Mouse (Mus musculus) embryonic facial prominence, embryonic 11.5 days (tissue): ENCODE measurements around the gene Slc2a9. TPM values are rescaled to one million over a fixed set of nuclear protein-coding genes. Genes with fewer than 3 reads are reported as not detected.

Experiments used
- ATAC-seq: fragments of 200-750 bp; cut with Nextera tagmentation; replicated peaks from 2 replicates; pipeline ENCODE4 v1.8.0; 2017; ENCODE audit warnings: low read depth; ENCODE audit not compliant: insufficient number of reproducible peaks, low FRiP score, low TSS enrichment
- DNase-seq: peaks from one replicate; pipeline ENCODE4 v3.0.0-alpha.2; 2015; ENCODE audit warnings: low spot score
- H3K27ac ChIP-seq: fragments of 300-500 bp; sonication (generic); replicated peaks from 2 replicates; pipeline ENCODE4 v1.5.1; 2014; ENCODE audit warnings: mild to moderate bottlenecking, low read depth, low read length, control low read depth
- H3K27me3 ChIP-seq: fragments of 300-500 bp; sonication (generic); 2 replicates; pipeline ENCODE4 v1.6.1; 2014; ENCODE audit warnings: mild to moderate bottlenecking, low read length, moderate library complexity, mixed read lengths; ENCODE audit not compliant: control insufficient read depth, insufficient read depth
- H3K36me3 ChIP-seq: fragments of 300-500 bp; sonication (generic); replicated peaks from 2 replicates; pipeline ENCODE4 v1.6.1; 2014; ENCODE audit warnings: low read depth, mild to moderate bottlenecking, low read length, moderate library complexity, mixed read lengths; ENCODE audit not compliant: control insufficient read depth, insufficient read depth
- H3K4me1 ChIP-seq: fragments of 300-500 bp; sonication (generic); 2 replicates; pipeline ENCODE4 v1.6.1; 2014; ENCODE audit warnings: low read length, mixed read lengths; ENCODE audit not compliant: control insufficient read depth, insufficient read depth
- H3K4me2 ChIP-seq: fragments of 300-500 bp; sonication (generic); 2 replicates; pipeline ENCODE4 v1.6.1; 2014; ENCODE audit warnings: low read depth, mild to moderate bottlenecking, control low read depth, low read length, moderate library complexity
- H3K4me3 ChIP-seq: fragments of 300-500 bp; sonication (generic); 2 replicates; pipeline ENCODE4 v1.5.1; 2014; ENCODE audit warnings: low read depth, low read length, control low read depth
- H3K9ac ChIP-seq: fragments of 300-500 bp; sonication (generic); replicated peaks from 2 replicates; pipeline ENCODE4 v1.6.1; 2014; ENCODE audit warnings: mild to moderate bottlenecking, control low read depth, low read length
- H3K9me3 ChIP-seq: fragments of 300-500 bp; sonication (generic); replicated peaks from 2 replicates; pipeline ENCODE4 v1.6.1; 2016; ENCODE audit warnings: mild to moderate bottlenecking, low read length, inconsistent platforms, mixed read lengths; ENCODE audit not compliant: control insufficient read depth
- WGBS: fragments of 180-500 bp; shearing (Covaris S2); extraction: QIAGEN DNeasy Blood & Tissue Kit; methylation state at CpG from one replicate; pipeline ENCODE4 v1.1.7; 2014; 5-methylcytosine and 5-hydroxymethylcytosine counted together
- polyA plus RNA-seq: library from polyadenylated mRNA; unstranded; fragments of >200 nt; fragmentation: Nextera tagmentation; extraction: Ambion mirVana; gene quantifications from 2 replicates; pipeline ENCODE4 v1.2.1, GENCODE M21; 2014

The Slc2a9 gene
- polyA plus RNA-seq, 1 experiment from 2014 or later = 0.46 TPM

DNA sequence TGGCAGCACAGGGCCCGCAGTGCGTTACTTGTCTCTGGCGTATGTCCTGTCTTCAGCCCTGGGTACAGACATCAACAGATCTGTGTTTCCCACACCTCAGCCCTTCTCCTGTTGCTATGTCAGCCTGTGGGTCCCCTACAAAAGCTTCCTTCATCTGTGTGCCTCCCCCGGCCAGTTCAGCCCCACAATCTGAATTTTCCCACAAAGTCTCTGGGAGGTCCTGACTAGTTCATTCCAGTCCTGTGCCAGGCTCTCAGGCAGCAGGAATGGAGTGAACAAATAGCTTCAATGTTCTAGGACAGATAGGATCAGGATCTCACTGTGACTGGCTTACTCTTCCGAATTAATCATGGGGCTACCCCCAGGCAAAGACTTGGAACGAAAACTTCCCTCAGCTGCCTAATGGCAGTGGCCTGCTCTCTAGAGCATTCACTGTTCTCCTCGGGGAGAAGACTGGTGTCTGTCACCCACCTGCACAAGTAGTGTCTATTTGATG, 3.6 kb downstream of the Slc2a9 start:
- Histone ChIP-seq H3K4me2 (no peak overlapping the region), H3K36me3 (no peaks in the 10 kb centered on the region), H3K27me3 (no peaks in the 10 kb centered on the region), H3K4me3 (no peak overlapping the region), H3K9me3 (no peaks in the 10 kb centered on the region), H3K27ac (no peak overlapping the region), H3K9ac (no peak overlapping the region), H3K4me1 (no peaks in the 10 kb centered on the region)
- ATAC-seq (no peak), DNase-seq (no peak)
- WGBS = 59% methylated on average over 7 of the region's 7 CpGs

GRCm38 (mm10) chr5:38498479-38498878, 4.5 kb downstream of the Slc2a9 start:
- H3K36me3 ChIP-seq = no peaks in the 10 kb centered on the region
- H3K27ac ChIP-seq = no peak overlapping the region
- no peaks in the 10 kb centered on the region for H3K9me3 ChIP-seq
- DNase-seq (no peak), ATAC-seq (no peak)
- H3K4me2 ChIP-seq = no peak overlapping the region
- no peaks in the 10 kb centered on the region for H3K4me1 ChIP-seq
- no peak overlapping the region for H3K4me3 ChIP-seq
- no peak overlapping the region for H3K9ac ChIP-seq
- 66% methylated on average over 5 of the region's 5 CpGs for WGBS
- H3K27me3 ChIP-seq = no peaks in the 10 kb centered on the region

DNA sequence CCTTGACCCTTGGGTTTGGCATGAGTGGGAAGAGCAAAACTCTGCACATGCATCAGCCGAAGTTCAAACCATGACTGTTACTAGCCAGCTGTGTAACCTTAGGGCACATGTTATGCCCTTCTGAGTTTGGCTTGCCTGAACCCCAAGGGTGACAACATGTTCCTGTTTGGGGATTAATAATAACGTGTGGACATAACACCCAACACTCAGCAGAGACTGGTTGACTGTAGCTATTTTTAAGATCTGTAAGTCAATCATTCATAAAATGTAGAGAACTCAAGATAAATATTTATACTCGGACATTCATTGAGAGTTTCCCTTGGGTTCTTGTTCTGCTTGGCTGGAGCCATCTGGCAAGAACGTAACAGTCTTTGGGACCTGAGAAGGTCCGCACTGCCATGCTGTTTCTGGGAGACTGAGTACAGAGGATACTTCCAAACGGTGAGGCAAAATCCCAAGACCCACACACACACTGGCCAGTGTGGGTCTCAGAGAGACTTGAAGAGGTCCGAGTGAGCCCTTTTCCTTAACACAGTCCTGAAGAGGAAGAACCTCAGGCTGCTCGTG, 6.4 kb downstream of the Slc2a9 start:
- H3K27ac ChIP-seq = no peak overlapping the region
- H3K4me1 ChIP-seq = no peaks in the 10 kb centered on the region
- H3K9ac ChIP-seq = no peak overlapping the region
- no peaks in the 10 kb centered on the region for H3K36me3 ChIP-seq
- DNase-seq = no peak
- H3K4me3 ChIP-seq = no peak overlapping the region
- H3K4me2 ChIP-seq = no peak overlapping the region
- no peaks in the 10 kb centered on the region for H3K9me3 ChIP-seq
- no peaks in the 10 kb centered on the region for H3K27me3 ChIP-seq
- ATAC-seq = no peak
- WGBS = 81% methylated on average over 8 of the region's 8 CpGs

DNA sequence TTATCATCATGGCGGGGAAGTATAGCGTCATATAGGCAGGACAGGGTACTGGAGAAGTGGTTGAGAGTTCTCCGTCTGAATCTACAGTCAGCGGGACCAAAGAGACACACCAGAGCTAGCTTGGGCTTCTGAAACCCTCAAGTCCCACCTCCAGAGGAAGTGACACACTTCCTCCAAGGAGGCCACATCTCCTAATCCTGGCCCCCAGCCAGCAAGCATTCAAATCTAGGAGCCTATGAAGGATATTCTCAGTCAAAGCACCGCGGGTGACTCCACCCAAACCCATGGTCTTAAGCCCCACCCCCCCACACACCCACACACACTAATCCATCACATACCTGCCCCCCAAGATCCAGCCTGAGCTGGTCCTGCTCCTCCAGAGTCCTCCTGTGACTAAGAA, 9.1 kb downstream of the Slc2a9 start:
- H3K36me3 ChIP-seq = no peaks in the 10 kb centered on the region
- WGBS = 97% methylated on average over 6 of the region's 6 CpGs

GRCm38 (mm10) chr5:38491763-38492162, 11.2 kb downstream of the Slc2a9 start:
- Histone ChIP-seq H3K27me3 (no peaks in the 10 kb centered on the region), H3K27ac (no peak overlapping the region), H3K9me3 (no peaks in the 10 kb centered on the region), H3K9ac (no peak overlapping the region), H3K4me2 (no peak overlapping the region), H3K4me1 (no peaks in the 10 kb centered on the region), H3K4me3 (no peak overlapping the region), H3K36me3 (no peaks in the 10 kb centered on the region)
- DNase-seq (no peak), ATAC-seq (no peak)
- WGBS = 88% methylated on average over 8 of the region's 8 CpGs

More for the DNA sequence above, 9.1 kb downstream of the Slc2a9 start:
- no peak for DNase-seq
- no peaks in the 10 kb centered on the region for H3K9me3 ChIP-seq
- no peak overlapping the region for H3K4me3 ChIP-seq
- no peak overlapping the region for H3K9ac ChIP-seq
- no peak for ATAC-seq
- no peaks in the 10 kb centered on the region for H3K4me1 ChIP-seq
- H3K4me2 ChIP-seq = no peak overlapping the region
- H3K27me3 ChIP-seq = no peaks in the 10 kb centered on the region
- H3K27ac ChIP-seq = no peak overlapping the region

DNA sequence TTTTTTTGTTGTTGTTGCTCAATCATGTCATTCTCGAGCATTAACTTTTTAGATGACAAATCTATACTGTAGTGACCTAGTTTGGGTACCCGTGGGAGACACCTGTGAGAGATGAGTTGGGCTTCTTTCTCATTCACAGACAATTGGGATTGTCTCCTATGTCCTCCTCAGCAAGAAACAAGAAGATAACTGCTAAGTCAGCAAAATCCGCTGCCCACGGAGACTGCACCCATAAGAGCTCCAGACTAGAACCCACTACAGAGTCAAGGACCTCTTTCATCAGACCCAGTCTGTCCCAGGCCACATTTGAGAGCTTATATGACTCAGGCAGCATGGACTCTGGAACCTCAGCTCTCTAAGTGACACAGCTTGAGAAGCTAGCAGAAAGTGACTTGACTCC, 13.2 kb downstream of the Slc2a9 start:
- ATAC-seq (no peak), DNase-seq (no peak)
- Histone ChIP-seq H3K27ac (no peak overlapping the region), H3K27me3 (no peaks in the 10 kb centered on the region), H3K4me3 (no peak overlapping the region), H3K4me2 (no peak overlapping the region), H3K9ac (no peak overlapping the region), H3K36me3 (no peaks in the 10 kb centered on the region), H3K9me3 (no peaks in the 10 kb centered on the region), H3K4me1 (no peaks in the 10 kb centered on the region)
- 83% methylated on average over 4 of the region's 4 CpGs for WGBS

DNA sequence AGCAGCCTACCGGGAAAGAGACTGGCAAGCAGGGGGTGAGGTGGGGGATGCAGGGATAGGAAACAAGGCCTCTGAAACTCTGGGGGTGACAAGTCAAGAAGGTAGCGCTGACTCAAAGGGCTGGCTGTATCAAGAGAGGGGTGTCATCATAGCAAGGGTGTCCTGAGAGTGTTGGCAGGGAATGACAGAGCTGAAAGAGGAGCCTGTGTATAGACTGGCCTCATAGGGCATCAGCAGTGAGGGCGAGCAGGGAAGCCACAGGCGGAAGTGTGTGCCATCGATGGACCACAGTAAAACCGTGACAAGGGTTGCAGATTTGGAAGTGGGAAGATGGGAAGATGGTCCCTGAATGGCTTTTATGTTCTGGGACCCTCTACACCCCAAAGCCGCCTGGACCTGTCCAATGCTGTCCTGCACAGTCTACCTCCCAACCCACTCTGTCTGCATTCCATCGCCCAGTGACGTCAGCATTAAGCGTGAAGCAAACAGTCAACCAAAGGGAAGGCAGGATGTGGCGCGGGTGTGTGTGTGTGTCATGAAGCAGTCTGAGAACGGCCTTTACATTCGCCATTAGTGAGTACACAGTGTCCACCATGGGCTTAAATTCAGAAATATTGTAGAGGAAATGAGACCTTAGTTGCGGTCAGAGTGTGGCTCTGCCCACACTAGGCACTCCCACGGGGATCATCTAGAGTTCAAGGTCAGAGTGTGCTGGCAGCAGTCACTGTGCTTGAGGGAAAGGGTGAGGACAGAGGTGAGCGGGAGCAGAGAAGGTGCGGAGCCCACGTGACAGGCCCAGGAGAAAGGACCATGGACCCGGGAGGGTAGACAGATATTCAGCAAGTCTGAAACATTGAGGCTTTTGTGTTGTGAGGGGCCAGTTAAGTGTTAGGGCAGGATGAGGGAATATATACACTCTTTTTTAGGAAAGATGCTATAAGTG, 14.0 kb downstream of the Slc2a9 start:
- H3K4me1 ChIP-seq = no peaks in the 10 kb centered on the region
- DNase-seq (no peak), ATAC-seq (no peak)
- no peak overlapping the region for H3K9ac ChIP-seq
- no peak overlapping the region for H3K4me2 ChIP-seq
- H3K36me3 ChIP-seq = no peaks in the 10 kb centered on the region
- H3K27ac ChIP-seq = no peak overlapping the region
- H3K4me3 ChIP-seq = no peak overlapping the region
- no peaks in the 10 kb centered on the region for H3K27me3 ChIP-seq
- 79% methylated on average over 20 of the region's 20 CpGs for WGBS
- H3K9me3 ChIP-seq = no peaks in the 10 kb centered on the region

DNA sequence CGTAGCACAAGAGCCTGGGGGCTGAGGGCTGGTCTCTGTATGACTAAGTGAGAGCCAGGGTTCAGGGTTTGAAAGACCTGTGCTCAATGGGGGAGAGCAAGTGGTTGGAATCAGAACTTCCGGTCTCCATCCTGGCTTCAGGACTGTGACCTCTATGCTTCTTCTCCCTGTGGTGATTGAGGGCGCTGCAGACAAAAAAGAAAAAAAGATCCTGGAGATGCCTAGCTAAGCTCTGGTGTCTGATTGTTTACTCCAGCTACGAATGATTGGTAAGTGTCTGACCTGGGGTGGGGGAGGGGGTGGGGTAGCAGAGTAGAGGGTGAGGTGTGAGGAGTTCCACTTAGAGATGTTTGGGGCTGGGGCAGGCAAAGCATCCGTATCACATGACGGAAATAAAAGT, 14.9 kb downstream of the Slc2a9 start:
- Histone ChIP-seq H3K4me3 (no peak overlapping the region), H3K27me3 (no peaks in the 10 kb centered on the region), H3K36me3 (no peaks in the 10 kb centered on the region), H3K4me2 (no peak overlapping the region), H3K27ac (no peak overlapping the region), H3K4me1 (no peaks in the 10 kb centered on the region), H3K9me3 (no peaks in the 10 kb centered on the region), H3K9ac (no peak overlapping the region)
- ATAC-seq (no peak), DNase-seq (no peak)
- 49% methylated on average over 6 of the region's 6 CpGs for WGBS
